Mouse (Mus musculus): ENCODE measurements at regions not wholly inside any gene's neighbourhood (a gene's known extent, or its start where the extent isn't known, plus 50 kb on each side); places are given as distances from the start of the nearest gene placed in this dataset.

GRCm38 (mm10) chr1:13846336-13846865 lies 2246.7 kb downstream of the 4930444P10Rik start:
- no peaks in the 10 kb centered on the region for H3K9me3 ChIP-seq (ENCODE audit: control insufficient read depth, insufficient read depth, low read depth, low read length)
- H3K4me1 ChIP-seq (ENCODE audit: control insufficient read depth in 2 of 2, insufficient read depth in 2 of 2, low read length in 2 of 2, poor library complexity in 1 of 2), result peaks cover 0 to 2% of the 10 kb centered on the region in 2 experiments; a peak in 1 of 4 replicates
- no peak overlapping the region for H3K4me3 ChIP-seq (ENCODE audit: insufficient read depth in 1 of 2, low read depth in 1 of 2, low read length in 2 of 2, poor library complexity in 1 of 2, severe bottlenecking in 1 of 2)
- H3K27ac ChIP-seq (ENCODE audit: insufficient read depth, low read depth, low read length, poor library complexity, severe bottlenecking), result no peak overlapping the region
- DNase-seq (ENCODE audit: low read depth, low spot score), result peak; percentile 31
- no peak overlapping the region for H3K9ac ChIP-seq (ENCODE audit: insufficient read depth, low read depth, low read length, poor library complexity, severe bottlenecking)
- in situ Hi-C loops (cut with MboI; ENCODE audit: low sequenced_read_pairs in 2 of 2, unreplicated experiment in 2 of 2), result no loop called here
- TF ChIP-seq CHD2 (IDR thresholded peaks at IDR 0.05; ENCODE audit: low read depth, low read length) (no peak), HCFC1 (IDR thresholded peaks at IDR 0.05; ENCODE audit: borderline replicate concordance, insufficient read depth, low read length) (no peak), ZNF384 (IDR thresholded peaks at IDR 0.05; ENCODE audit: low read depth, low read length) (no peak), ZC3H11A (IDR thresholded peaks at IDR 0.05; ENCODE audit: borderline replicate concordance, low read depth, low read length) (no peak), MAFK (IDR thresholded peaks at IDR 0.05; ENCODE audit: insufficient read depth, low read depth, low read length) (no peak)
- no peaks in the 10 kb centered on the region for H3K36me3 ChIP-seq (ENCODE audit: control insufficient read depth, insufficient read depth, low read length, poor library complexity, severe bottlenecking)

- in situ Hi-C loops (cut with MboI; ENCODE audit: low sequenced_read_pairs in 2 of 2, unreplicated experiment in 2 of 2), result no loop called here
- no peak for DNase-seq (ENCODE audit: low read depth, low spot score)
- no peak overlapping the region for H3K27ac ChIP-seq (ENCODE audit: insufficient read depth, low read depth, low read length, poor library complexity, severe bottlenecking)
- H3K4me1 ChIP-seq (ENCODE audit: control insufficient read depth in 2 of 2, insufficient read depth in 2 of 2, low read length in 2 of 2, poor library complexity in 1 of 2), result no peaks in the 10 kb centered on the region
- no peak overlapping the region for H3K9ac ChIP-seq (ENCODE audit: insufficient read depth, low read depth, low read length, poor library complexity, severe bottlenecking)
- no peaks in the 10 kb centered on the region for H3K36me3 ChIP-seq (ENCODE audit: control insufficient read depth, insufficient read depth, low read length, poor library complexity, severe bottlenecking)
- TF ChIP-seq HCFC1 (IDR thresholded peaks at IDR 0.05; ENCODE audit: borderline replicate concordance, insufficient read depth, low read length) (no peak), ZNF384 (IDR thresholded peaks at IDR 0.05; ENCODE audit: low read depth, low read length) (no peak), MAFK (IDR thresholded peaks at IDR 0.05; ENCODE audit: insufficient read depth, low read depth, low read length) (no peak), CHD2 (IDR thresholded peaks at IDR 0.05; ENCODE audit: low read depth, low read length) (no peak), ZC3H11A (IDR thresholded peaks at IDR 0.05; ENCODE audit: borderline replicate concordance, low read depth, low read length) (no peak)
- no peak overlapping the region for H3K4me3 ChIP-seq (ENCODE audit: insufficient read depth in 1 of 2, low read depth in 1 of 2, low read length in 2 of 2, poor library complexity in 1 of 2, severe bottlenecking in 1 of 2)
- H3K9me3 ChIP-seq (ENCODE audit: control insufficient read depth, insufficient read depth, low read depth, low read length), result no peaks in the 10 kb centered on the region
These were observed 2252.9 kb downstream of the 4930444P10Rik start for GRCm38 (mm10) chr1:13840309-13840622.

- TF ChIP-seq ZC3H11A (IDR thresholded peaks at IDR 0.05; ENCODE audit: borderline replicate concordance, low read depth, low read length) (peak; percentile 52; the same call in 1 of the 2 replicates), ZNF384 (IDR thresholded peaks at IDR 0.05; ENCODE audit: low read depth, low read length) (no peak), CHD2 (IDR thresholded peaks at IDR 0.05; ENCODE audit: low read depth, low read length) (no peak), HCFC1 (IDR thresholded peaks at IDR 0.05; ENCODE audit: borderline replicate concordance, insufficient read depth, low read length) (no peak)
- no peak for DNase-seq (ENCODE audit: low read depth, low spot score)
- no peak overlapping the region for H3K27ac ChIP-seq (ENCODE audit: insufficient read depth, low read depth, low read length, poor library complexity, severe bottlenecking)
- H3K4me1 ChIP-seq (ENCODE audit: control insufficient read depth in 2 of 2, insufficient read depth in 2 of 2, low read length in 2 of 2, poor library complexity in 1 of 2), result no peaks in the 10 kb centered on the region
- no peak overlapping the region for H3K4me3 ChIP-seq (ENCODE audit: insufficient read depth in 1 of 2, low read depth in 1 of 2, low read length in 2 of 2, poor library complexity in 1 of 2, severe bottlenecking in 1 of 2)
- in situ Hi-C loops (cut with MboI; ENCODE audit: low sequenced_read_pairs in 2 of 2, unreplicated experiment in 2 of 2), result no loop called here
- no peaks in the 10 kb centered on the region for H3K36me3 ChIP-seq (ENCODE audit: control insufficient read depth, insufficient read depth, low read length, poor library complexity, severe bottlenecking)
- H3K9ac ChIP-seq (ENCODE audit: insufficient read depth, low read depth, low read length, poor library complexity, severe bottlenecking), result no peak overlapping the region
- H3K9me3 ChIP-seq (ENCODE audit: control insufficient read depth, insufficient read depth, low read depth, low read length), result no peaks in the 10 kb centered on the region
These were observed 2253.4 kb downstream of the 4930444P10Rik start for GRCm38 (mm10) chr1:13839619-13840308.

GRCm38 (mm10) chr1:13834860-13835840 lies 2258.0 kb downstream of the 4930444P10Rik start:
- Histone ChIP-seq H3K4me1 (ENCODE audit: control insufficient read depth in 2 of 2, insufficient read depth in 2 of 2, low read length in 2 of 2, poor library complexity in 1 of 2) (no peaks in the 10 kb centered on the region), H3K36me3 (ENCODE audit: control insufficient read depth, insufficient read depth, low read length, poor library complexity, severe bottlenecking) (no peaks in the 10 kb centered on the region), H3K9me3 (ENCODE audit: control insufficient read depth, insufficient read depth, low read depth, low read length) (no peaks in the 10 kb centered on the region), H3K27ac (ENCODE audit: insufficient read depth, low read depth, low read length, poor library complexity, severe bottlenecking) (no peak overlapping the region), H3K4me3 (ENCODE audit: insufficient read depth in 1 of 2, low read depth in 1 of 2, low read length in 2 of 2, poor library complexity in 1 of 2, severe bottlenecking in 1 of 2) (no peak overlapping the region), H3K9ac (ENCODE audit: insufficient read depth, low read depth, low read length, poor library complexity, severe bottlenecking) (no peak overlapping the region)
- in situ Hi-C loops (cut with MboI; ENCODE audit: low sequenced_read_pairs in 2 of 2, unreplicated experiment in 2 of 2), result no loop called here
- TF ChIP-seq MAFK (IDR thresholded peaks at IDR 0.05; ENCODE audit: insufficient read depth, low read depth, low read length), result no peak
- no peak for TF ChIP-seq HCFC1 (IDR thresholded peaks at IDR 0.05; ENCODE audit: borderline replicate concordance, insufficient read depth, low read length)
- no peak for TF ChIP-seq ZNF384 (IDR thresholded peaks at IDR 0.05; ENCODE audit: low read depth, low read length)
- TF ChIP-seq ZC3H11A (IDR thresholded peaks at IDR 0.05; ENCODE audit: borderline replicate concordance, low read depth, low read length), result no peak
- no peak for TF ChIP-seq CHD2 (IDR thresholded peaks at IDR 0.05; ENCODE audit: low read depth, low read length)
- no peak for DNase-seq (ENCODE audit: low read depth, low spot score)

Data from ES-E14 (cell line).